Mouse (Mus musculus) midbrain, embryonic 12.5 days (tissue): Measurements from ENCODE around the gene Uqcr11. TPM values are rescaled to one million over a fixed set of nuclear protein-coding genes. Genes with fewer than 3 reads are reported as not detected.
A peak's percentile ranks its signal among the peaks of the same experiment; 100 is the strongest.

Experiments
- ATAC-seq: fragments of 200-750 bp; cut with Nextera tagmentation; 2 replicates; pipeline ENCODE4 v1.8.0; 2017; ENCODE audit warnings: low read depth, moderate TSS enrichment, moderate library complexity; ENCODE audit not compliant: low FRiP score
- H3K27ac ChIP-seq: fragments of 300-500 bp; sonication (generic); replicated peaks from 2 replicates; pipeline ENCODE4 v1.5.1; 2016; ENCODE audit warnings: mild to moderate bottlenecking
- H3K27me3 ChIP-seq: fragments of 300-500 bp; sonication (generic); 2 replicates; pipeline ENCODE4 v1.6.1; 2016; ENCODE audit warnings: mild to moderate bottlenecking
- H3K36me3 ChIP-seq: fragments of 300-500 bp; sonication (generic); 2 replicates; pipeline ENCODE4 v1.6.1; 2016
- H3K4me1 ChIP-seq: fragments of 300-500 bp; sonication (generic); 2 replicates; pipeline ENCODE4 v1.6.1; 2016
- H3K4me2 ChIP-seq: fragments of 300-500 bp; sonication (generic); replicated peaks from 2 replicates; pipeline ENCODE4 v1.6.1; 2016; ENCODE audit warnings: mild to moderate bottlenecking, moderate library complexity
- H3K4me3 ChIP-seq: fragments of 300-500 bp; sonication (generic); 2 replicates; pipeline ENCODE4 v1.5.1; 2016; ENCODE audit warnings: mild to moderate bottlenecking
- H3K9ac ChIP-seq: fragments of 300-500 bp; sonication (generic); replicated peaks from 2 replicates; pipeline ENCODE4 v1.6.1; 2016; ENCODE audit warnings: mild to moderate bottlenecking, moderate library complexity
- H3K9me3 ChIP-seq: fragments of 300-500 bp; sonication (generic); 2 replicates; pipeline ENCODE4 v1.6.1; 2016; ENCODE audit warnings: mild to moderate bottlenecking
- WGBS: fragments of 180-500 bp; shearing (Covaris S2); methylation state at CpG from one replicate; pipeline ENCODE4 v1.1.7; 2016; 5-methylcytosine and 5-hydroxymethylcytosine counted together
- polyA plus RNA-seq: library from polyadenylated mRNA; unstranded; fragments of >200 nt; fragmentation: Nextera tagmentation; extraction: Ambion mirVana; gene quantifications from 2 replicates; pipeline ENCODE4 v1.2.1, GENCODE M21; 2016

Uqcr11 gene
- polyA plus RNA-seq, 1 experiment from 2014 or later = 414 TPM

- peak; percentile 14; the same call in 1 of the 2 replicates for ATAC-seq
Observed at GRCm38 (mm10) chr10:80412656-80413541, 6.3 kb upstream of the Uqcr11 start.

DNA sequence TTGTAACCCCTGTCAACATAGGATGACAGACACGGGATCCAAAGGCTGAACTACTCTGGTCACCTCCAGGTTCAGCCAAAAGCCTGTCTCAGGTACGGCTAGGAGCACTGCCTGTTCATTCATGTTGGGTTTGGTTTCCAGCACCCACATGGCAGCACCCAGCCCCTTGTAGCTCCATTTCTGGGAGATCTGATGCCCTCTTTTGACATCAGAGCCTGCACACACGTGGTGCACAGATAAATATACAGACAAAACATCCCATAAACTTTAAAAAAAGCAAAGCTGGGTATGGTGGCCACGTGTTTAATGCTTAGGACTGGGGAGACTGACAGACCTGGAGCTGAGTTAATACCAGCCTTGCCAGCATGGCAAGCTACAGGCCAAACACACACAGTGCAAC is 1.3 kb upstream of the Uqcr11 start:
- ATAC-seq = no peak
- no peaks in the 10 kb centered on the region for H3K9me3 ChIP-seq
- H3K4me2 ChIP-seq = peak overlapping the region; percentile 85; the same call in 1 of the 2 replicates
- no peak overlapping the region for H3K27ac ChIP-seq
- WGBS = 56% methylated on average over 4 of the region's 4 CpGs
- H3K36me3 ChIP-seq = peaks cover 54% of the 10 kb centered on the region
- peak overlapping the region; percentile 90; the same call in 1 of the 2 replicates for H3K9ac ChIP-seq
- no peaks in the 10 kb centered on the region for H3K27me3 ChIP-seq
- H3K4me1 ChIP-seq = peaks cover 25% of the 10 kb centered on the region
- H3K4me3 ChIP-seq = no peak overlapping the region

More at GRCm38 (mm10) chr10:80412656-80413541, 6.3 kb upstream of the Uqcr11 start:
- Histone ChIP-seq H3K4me2 (no peak overlapping the region), H3K27me3 (no peaks in the 10 kb centered on the region), H3K27ac (0 out of 2 replicates have a peak overlapping the region, but pooled peaks have one; percentile 22), H3K36me3 (peaks cover 89% of the 10 kb centered on the region), H3K4me1 (0 out of 2 replicates have a peak, but pooled peaks cover 1% of the 10 kb centered on the region), H3K9me3 (no peaks in the 10 kb centered on the region), H3K9ac (0 out of 2 replicates have a peak overlapping the region, but pooled peaks have one; percentile 17), H3K4me3 (no peak overlapping the region)
- 90% methylated on average over 44 of the region's 44 CpGs for WGBS

DNA sequence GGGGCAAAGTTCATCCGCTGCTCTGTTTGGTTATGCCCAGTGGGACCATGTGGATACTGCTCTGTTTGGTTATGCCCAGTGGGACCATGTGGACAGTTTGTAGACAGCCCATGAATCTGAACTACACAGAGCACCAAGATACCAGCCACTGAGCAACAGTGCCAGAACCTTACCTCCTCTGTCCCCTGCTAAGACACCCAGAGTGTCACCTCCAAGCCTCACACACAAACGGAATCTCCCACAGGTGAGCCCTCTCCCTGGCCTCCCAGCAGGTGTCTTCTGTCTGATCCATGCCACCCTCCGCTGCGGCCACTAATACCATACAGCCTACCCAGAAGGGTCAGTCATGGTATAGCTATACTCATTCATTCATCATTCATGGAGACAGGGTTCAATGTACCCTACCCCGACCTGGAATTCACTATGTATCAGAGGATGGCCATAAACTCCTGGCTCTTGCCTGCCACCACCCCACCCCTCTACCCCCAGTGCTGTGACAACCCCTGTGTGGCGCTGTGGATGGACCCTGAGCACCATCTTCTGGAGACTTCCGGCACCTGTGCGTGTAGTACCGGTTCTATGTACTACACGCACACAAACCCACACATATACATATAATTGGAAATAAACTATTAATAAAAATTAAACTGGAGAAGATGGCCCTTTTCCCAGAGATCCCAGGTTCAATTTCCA is 1.0 kb downstream of the Uqcr11 start:
- Histone ChIP-seq H3K4me1 (peaks cover 31% of the 10 kb centered on the region), H3K36me3 (peaks cover 46% of the 10 kb centered on the region), H3K27me3 (no peaks in the 10 kb centered on the region), H3K4me2 (peak overlapping the region; percentile 85), H3K9ac (peak overlapping the region; percentile 90), H3K27ac (no peak overlapping the region), H3K4me3 (peak overlapping the region; percentile 86), H3K9me3 (no peaks in the 10 kb centered on the region)
- no peak for ATAC-seq
- WGBS = 59% methylated on average over 10 of the region's 10 CpGs

- ATAC-seq = no peak
- 97% methylated on average over 4 of the region's 4 CpGs for WGBS
- H3K4me3 ChIP-seq = no peak overlapping the region
- H3K9ac ChIP-seq = no peak overlapping the region
- peaks cover 30% of the 10 kb centered on the region for H3K36me3 ChIP-seq
- no peak overlapping the region for H3K27ac ChIP-seq
- no peaks in the 10 kb centered on the region for H3K9me3 ChIP-seq
- H3K4me2 ChIP-seq = no peak overlapping the region
- no peaks in the 10 kb centered on the region for H3K27me3 ChIP-seq
- peaks cover 41% of the 10 kb centered on the region for H3K4me1 ChIP-seq
Observed at GRCm38 (mm10) chr10:80403044-80403692, 3.5 kb downstream of the Uqcr11 start.

DNA sequence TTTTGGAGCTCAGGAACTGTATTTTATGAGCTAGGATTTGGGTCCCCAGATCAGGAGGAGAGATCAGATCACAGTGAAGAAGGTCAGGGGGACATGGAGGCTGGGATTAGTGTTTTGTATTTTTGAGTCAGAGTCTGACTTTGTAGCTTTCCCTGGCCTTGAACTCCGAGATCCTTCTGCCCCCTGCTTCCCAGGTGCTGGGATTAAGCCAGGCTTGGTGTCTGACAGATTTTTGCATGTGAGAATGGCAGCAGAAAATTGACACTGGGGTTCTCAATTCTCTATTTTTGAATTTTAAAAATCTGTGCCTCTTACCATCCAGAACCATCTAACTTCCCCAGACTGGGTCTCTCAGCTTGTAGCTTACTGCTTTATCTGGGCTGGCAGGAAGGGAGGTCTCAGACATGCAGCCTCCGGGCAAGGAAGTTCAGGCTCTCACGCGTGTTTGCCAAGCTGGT is 5.9 kb downstream of the Uqcr11 start:
- H3K27ac ChIP-seq = peak overlapping the region; percentile 89
- no peak for ATAC-seq
- H3K27me3 ChIP-seq = no peaks in the 10 kb centered on the region
- no peaks in the 10 kb centered on the region for H3K9me3 ChIP-seq
- peak overlapping the region; percentile 72; the same call in 1 of the 2 replicates for H3K4me3 ChIP-seq
- 84% methylated on average over 4 of the region's 4 CpGs for WGBS
- peaks cover 44% of the 10 kb centered on the region for H3K4me1 ChIP-seq
- peak overlapping the region; percentile 81 for H3K4me2 ChIP-seq
- peaks cover 37% of the 10 kb centered on the region for H3K36me3 ChIP-seq
- peak overlapping the region; percentile 55 for H3K9ac ChIP-seq

GRCm38 (mm10) chr10:80399973-80400703 is 6.5 kb downstream of the Uqcr11 start:
- ATAC-seq = no peak
- peak overlapping the region; percentile 81 for H3K4me2 ChIP-seq
- H3K36me3 ChIP-seq = peaks cover 43% of the 10 kb centered on the region
- H3K9ac ChIP-seq = peak overlapping the region; percentile 55
- H3K27me3 ChIP-seq = no peaks in the 10 kb centered on the region
- peaks cover 38% of the 10 kb centered on the region for H3K4me1 ChIP-seq
- H3K4me3 ChIP-seq = peak overlapping the region; percentile 72
- peak overlapping the region; percentile 89 for H3K27ac ChIP-seq
- 13% methylated on average over 17 of the region's 17 CpGs for WGBS
- no peaks in the 10 kb centered on the region for H3K9me3 ChIP-seq

DNA sequence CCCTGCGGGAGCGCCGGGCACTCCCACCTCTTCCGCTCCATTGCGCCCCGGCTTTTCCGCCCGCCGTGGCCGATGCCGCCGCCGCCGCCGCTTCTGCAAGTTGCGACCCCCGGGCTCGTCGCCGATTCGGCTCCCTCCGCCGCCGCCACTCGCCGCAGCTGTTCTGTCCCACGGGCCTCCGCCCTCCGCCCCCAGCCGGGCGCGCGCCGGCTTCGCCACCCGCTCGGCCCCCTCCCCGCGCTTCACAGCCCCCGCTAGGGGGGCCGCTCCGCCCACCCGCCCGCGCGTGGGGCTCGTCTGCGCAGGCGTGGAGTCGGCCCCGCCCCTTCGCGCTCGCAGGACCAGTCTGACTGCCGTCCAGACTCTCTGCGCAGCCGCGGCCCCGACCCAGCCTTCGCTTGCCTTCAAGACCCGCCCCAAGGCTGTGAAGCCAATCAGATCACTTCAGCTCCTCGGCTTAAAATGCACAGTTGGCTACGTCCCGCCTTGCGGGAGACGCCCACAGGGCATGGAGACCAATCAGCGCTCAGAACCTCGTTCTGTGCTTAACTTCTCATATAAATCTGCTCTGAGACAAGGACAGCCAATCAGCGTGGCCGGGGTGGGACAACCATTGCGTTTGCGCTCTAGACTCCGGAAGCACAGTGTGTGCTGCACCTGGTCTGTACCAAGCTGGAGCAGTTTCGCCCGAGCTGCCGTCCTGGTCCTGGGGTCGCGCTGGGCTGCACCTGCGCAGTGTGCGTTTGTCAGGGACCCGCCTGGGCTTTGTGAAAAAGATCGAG is 7.2 kb downstream of the Uqcr11 start, which contains the start of gene Mbd3:
Gene Mbd3, minus strand, starts transcription at position 360 of the 782 bp plus-strand sequence.
- Histone ChIP-seq H3K4me2 (peak within 1 kb of the TSS; percentile 81), H3K27ac (peak within 1 kb of the TSS; percentile 99), H3K4me3 (peak within 1 kb of the TSS; percentile 72), H3K9ac (peak within 1 kb of the TSS; percentile 89), H3K27me3 (no peaks in the 10 kb centered on the region), H3K36me3 (peaks cover 50% of the 10 kb centered on the region), H3K9me3 (no peaks in the 10 kb centered on the region), H3K4me1 (peaks cover 34% of the 10 kb centered on the region)
- 1% methylated on average over 78 of the region's 82 CpGs for WGBS
- ATAC-seq = peak; percentile 95

- WGBS = under 1% methylated on average over 59 of the region's 59 CpGs
- peak overlapping the region; percentile 81 for H3K4me2 ChIP-seq
- no peaks in the 10 kb centered on the region for H3K9me3 ChIP-seq
- peak overlapping the region; percentile 89 for H3K9ac ChIP-seq
- peak overlapping the region; percentile 99 for H3K27ac ChIP-seq
- peak overlapping the region; percentile 72 for H3K4me3 ChIP-seq
- ATAC-seq = peak; percentile 80
- no peaks in the 10 kb centered on the region for H3K27me3 ChIP-seq
- H3K4me1 ChIP-seq = peaks cover 35% of the 10 kb centered on the region
- peaks cover 50% of the 10 kb centered on the region for H3K36me3 ChIP-seq
Observed at GRCm38 (mm10) chr10:80398719-80399190, 7.9 kb downstream of the Uqcr11 start.

DNA sequence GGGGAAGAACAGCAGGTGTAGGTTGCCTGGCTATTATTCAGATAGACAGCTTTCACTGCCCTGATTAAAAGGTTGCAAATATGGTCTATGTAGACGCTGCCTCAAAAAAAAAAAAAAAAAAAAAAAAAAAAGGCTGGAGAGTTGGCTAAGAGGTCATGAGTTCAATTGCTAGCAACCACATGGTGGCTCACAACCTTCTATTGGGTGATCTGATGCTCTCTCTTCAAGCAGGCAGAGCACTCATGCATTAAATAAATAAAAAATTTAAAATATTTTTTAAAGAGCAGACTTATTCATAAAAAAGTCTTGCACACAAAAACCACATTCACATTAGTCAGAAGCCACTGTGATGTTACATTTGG is 8.5 kb downstream of the Uqcr11 start:
- Histone ChIP-seq H3K36me3 (peaks cover 50% of the 10 kb centered on the region), H3K9me3 (no peaks in the 10 kb centered on the region), H3K27me3 (no peaks in the 10 kb centered on the region), H3K9ac (peak overlapping the region; percentile 89), H3K4me3 (peak overlapping the region; percentile 72), H3K4me1 (peaks cover 37% of the 10 kb centered on the region), H3K4me2 (peak overlapping the region; percentile 81), H3K27ac (peak overlapping the region; percentile 99)
- ATAC-seq = no peak
- 0% methylated on average over 1 of the region's 1 CpGs for WGBS

DNA sequence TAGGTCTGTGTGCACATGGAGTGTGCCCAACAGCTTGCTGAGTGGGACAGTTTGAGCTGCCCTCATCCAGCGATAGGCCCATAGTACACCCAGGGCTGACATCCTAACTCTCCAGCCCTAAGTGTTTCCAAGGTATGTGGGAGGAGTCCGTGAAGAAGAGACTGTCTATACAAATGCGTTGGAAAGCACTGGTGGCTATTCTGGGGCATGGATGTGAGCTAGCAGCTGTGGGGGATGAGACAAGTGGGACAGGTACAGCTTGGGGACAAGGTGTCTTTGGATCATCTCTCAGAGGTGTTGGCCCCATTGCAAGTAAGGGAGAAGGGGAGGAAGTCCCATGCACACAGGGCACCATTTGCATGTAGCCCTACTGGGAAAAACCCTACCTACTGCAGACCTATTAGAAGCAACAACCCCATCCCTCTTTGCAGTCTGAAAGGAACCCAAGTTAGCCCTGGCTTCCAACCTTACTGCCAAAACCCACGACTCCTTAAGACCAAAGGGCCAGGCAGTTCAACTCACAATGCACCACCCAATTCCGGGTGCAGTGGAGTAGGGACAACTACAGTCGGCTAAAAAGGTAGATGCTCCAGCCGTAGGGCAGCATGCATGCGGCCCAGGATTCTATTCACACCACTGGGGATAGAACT is 9.0 kb downstream of the Uqcr11 start:
- Histone ChIP-seq H3K27ac (peak overlapping the region; percentile 99), H3K4me1 (peaks cover 37% of the 10 kb centered on the region), H3K9ac (peak overlapping the region; percentile 89), H3K9me3 (no peaks in the 10 kb centered on the region), H3K27me3 (no peaks in the 10 kb centered on the region), H3K4me3 (peak overlapping the region; percentile 72), H3K4me2 (peak overlapping the region; percentile 81), H3K36me3 (peaks cover 50% of the 10 kb centered on the region)
- no peak for ATAC-seq
- WGBS = 55% methylated on average over 8 of the region's 8 CpGs
